Mouse (Mus musculus) spleen, adult 2 months (tissue): ENCODE measurements around the gene Preb. TPM values are rescaled to one million over a fixed set of nuclear protein-coding genes. Genes with fewer than 3 reads are reported as not detected.

Experiments used
- DNase-seq, 2 experiments: peaks; one replicate each; pipeline versions ENCODE4 v3.0.0 to v3.0.0-alpha.2; 2012 to 2021; ENCODE audit warnings: low spot score in 2 of 2, low read depth in 1 of 2
- H3K27ac ChIP-seq: fragments of 200-500 bp; 2 replicates; pipeline ENCODE4 v1.5.1; 2012; ENCODE audit warnings: low read length, inconsistent platforms; ENCODE audit not compliant: insufficient read depth
- H3K27me3 ChIP-seq: fragments of 200-500 bp; 2 replicates; pipeline ENCODE4 v1.6.1; 2012; ENCODE audit warnings: mild to moderate bottlenecking, moderate library complexity, low read length, inconsistent platforms; ENCODE audit not compliant: control insufficient read depth, insufficient read depth
- H3K36me3 ChIP-seq: fragments of 200-500 bp; 2 replicates; pipeline ENCODE4 v1.6.1; 2012; ENCODE audit warnings: mild to moderate bottlenecking, low read length, inconsistent platforms; ENCODE audit not compliant: control insufficient read depth, insufficient read depth
- H3K4me1 ChIP-seq: fragments of 200-500 bp; 2 replicates; pipeline ENCODE4 v1.6.1; 2011; ENCODE audit warnings: inconsistent platforms; ENCODE audit not compliant: control insufficient read depth, insufficient read depth, insufficient read length
- H3K4me3 ChIP-seq: fragments of 200-500 bp; 2 replicates; pipeline ENCODE4 v1.5.1; 2011; ENCODE audit warnings: mild to moderate bottlenecking, inconsistent platforms; ENCODE audit not compliant: insufficient read depth, insufficient read length; ENCODE audit errors: extremely low read depth
- CTCF ChIP-seq: fragments of 200-500 bp; IDR thresholded peaks from 2 replicates; pipeline ENCODE4 v1.5.1; 2011; ENCODE audit warnings: mild to moderate bottlenecking, inconsistent platforms; ENCODE audit not compliant: insufficient read depth, insufficient read length, insufficient replicate concordance; ENCODE audit errors: extremely low read depth
- POLR2A ChIP-seq: fragments of 200-500 bp; IDR thresholded peaks from 2 replicates; pipeline ENCODE4 v1.6.1; 2011; ENCODE audit warnings: low read depth, low read length, inconsistent platforms
- WGBS: fragments of 180-500 bp; shearing (Covaris S2); methylation state at CpG from one replicate; pipeline ENCODE4 v1.1.7; 2018; 5-methylcytosine and 5-hydroxymethylcytosine counted together
- polyA plus RNA-seq: library from polyadenylated mRNA; depleted of rRNA; stranded (reverse); fragments of >200 nt; gene quantifications from 2 replicates; pipeline ENCODE4 v1.2.3, GENCODE M21; 2012

The Preb gene
- polyA plus RNA-seq, 1 experiment: 227 TPM

GRCm38 (mm10) chr5:30948620-30949019, 11.5 kb downstream of the Preb start:
- Histone ChIP-seq H3K4me3 (no peak overlapping the region), H3K27me3 (peaks cover 6% of the 10 kb centered on the region), H3K27ac (no peak overlapping the region), H3K36me3 (peaks cover 5% of the 10 kb centered on the region), H3K4me1 (peaks cover 6% of the 10 kb centered on the region)
- TF ChIP-seq CTCF (no peak), POLR2A (no peak)
- WGBS: 50% methylated on average over 5 of the region's 5 CpGs
- no peak for DNase-seq

GRCm38 (mm10) chr5:30944956-30945781, 15.0 kb downstream of the Preb start, which contains the start of gene Cgref1:
Cgref1 (minus strand) TSS chr5:30945591.
- WGBS: 13% methylated on average over 44 of the region's 44 CpGs
- H3K4me3 ChIP-seq: no peak within 1 kb of the TSS
- no peak for TF ChIP-seq POLR2A
- no peak for TF ChIP-seq CTCF
- peaks cover 6% of the 10 kb centered on the region for H3K4me1 ChIP-seq
- no peak within 1 kb of the TSS for H3K27ac ChIP-seq
- no peaks in the 10 kb centered on the region for H3K36me3 ChIP-seq
- peaks cover 6% of the 10 kb centered on the region for H3K27me3 ChIP-seq
- no peak for DNase-seq

DNA sequence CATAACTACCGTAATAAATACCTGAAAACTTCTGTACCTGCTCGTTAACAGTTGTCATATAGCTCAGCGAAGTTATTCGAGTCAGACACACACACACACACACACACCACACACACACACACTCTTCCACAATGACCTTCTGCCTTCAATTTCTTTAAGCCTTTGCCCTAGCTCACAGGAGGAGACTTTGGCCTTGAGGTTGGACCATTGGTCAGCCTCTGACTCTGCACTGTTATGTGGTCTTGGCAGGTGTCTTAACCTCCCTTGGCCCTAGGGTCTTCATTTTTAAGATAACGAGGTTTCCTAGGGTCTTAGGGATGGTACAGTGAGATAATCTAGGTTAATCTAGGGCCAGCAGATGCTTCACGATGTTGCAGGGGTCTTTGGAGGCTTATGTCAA, 15.8 kb downstream of the Preb start:
- Histone ChIP-seq H3K27ac (no peak overlapping the region), H3K4me3 (no peak overlapping the region), H3K4me1 (peaks cover 3% of the 10 kb centered on the region; the same call in 1 of the 2 replicates), H3K27me3 (peaks cover 6% of the 10 kb centered on the region), H3K36me3 (no peaks in the 10 kb centered on the region)
- DNase-seq: no peak
- 91% methylated on average over 6 of the region's 6 CpGs for WGBS
- TF ChIP-seq POLR2A (no peak), CTCF (no peak)

- Histone ChIP-seq H3K4me1 (peaks cover 3% of the 10 kb centered on the region; the same call in 1 of the 2 replicates), H3K36me3 (no peaks in the 10 kb centered on the region), H3K27me3 (peaks cover 6% of the 10 kb centered on the region), H3K4me3 (no peak overlapping the region), H3K27ac (no peak overlapping the region)
- no peak for DNase-seq
- TF ChIP-seq POLR2A: no peak
- TF ChIP-seq CTCF: peak; percentile 18; the same call in 1 of the 2 replicates
- 91% methylated on average over 2 of the region's 2 CpGs for WGBS
Observed at GRCm38 (mm10) chr5:30943004-30943403, 17.2 kb downstream of the Preb start.

DNA sequence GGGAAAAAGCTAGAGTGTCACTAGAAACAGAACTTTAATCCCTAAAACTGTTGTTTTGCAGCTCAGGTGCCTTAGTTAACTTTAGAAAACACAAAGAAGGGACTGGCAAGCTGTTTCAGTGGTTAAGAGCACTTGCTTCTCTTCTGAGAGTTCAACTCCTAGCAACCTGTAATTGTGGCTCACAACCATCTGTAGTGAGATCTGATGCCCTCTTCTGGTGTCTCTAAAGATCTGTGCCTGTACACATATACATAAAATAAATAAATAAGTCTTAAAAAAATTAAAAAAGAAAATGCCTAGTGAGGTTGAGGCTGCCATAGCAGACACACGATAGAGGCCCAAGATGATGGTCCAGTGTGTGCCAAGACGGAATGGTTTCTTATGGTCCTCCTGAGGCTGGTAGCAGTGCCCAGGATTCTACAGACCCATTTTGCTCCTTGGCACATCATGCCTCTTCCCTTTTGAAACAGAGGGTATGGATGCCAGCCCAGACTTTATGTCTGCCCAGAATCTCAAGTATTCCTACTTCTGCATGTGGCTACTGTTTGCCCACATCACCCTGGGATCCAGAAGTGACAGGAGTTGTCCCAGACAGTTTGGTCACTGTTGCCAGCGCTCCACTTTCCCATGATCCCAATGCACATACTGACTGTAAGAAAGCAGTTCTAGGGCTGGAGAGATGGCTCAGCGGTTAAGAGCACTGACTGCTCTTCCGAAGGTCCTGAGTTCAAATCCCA, 25.3 kb downstream of the Preb start:
- TF ChIP-seq CTCF (no peak), POLR2A (no peak)
- DNase-seq: no peak
- WGBS: 91% methylated on average over 5 of the region's 5 CpGs
- H3K36me3 ChIP-seq: no peaks in the 10 kb centered on the region
- H3K27ac ChIP-seq: no peak overlapping the region
- H3K4me1 ChIP-seq: no peaks in the 10 kb centered on the region
- no peak overlapping the region for H3K4me3 ChIP-seq
- H3K27me3 ChIP-seq: no peaks in the 10 kb centered on the region

- TF ChIP-seq POLR2A (no peak), CTCF (no peak)
- Histone ChIP-seq H3K36me3 (no peaks in the 10 kb centered on the region), H3K27me3 (no peaks in the 10 kb centered on the region), H3K4me1 (no peaks in the 10 kb centered on the region), H3K4me3 (no peak overlapping the region), H3K27ac (no peak overlapping the region)
- DNase-seq: no peak
- 80% methylated on average over 5 of the region's 5 CpGs for WGBS
Observed at GRCm38 (mm10) chr5:30933705-30934104, 26.5 kb downstream of the Preb start.

- H3K27me3 ChIP-seq: no peaks in the 10 kb centered on the region
- H3K36me3 ChIP-seq: no peaks in the 10 kb centered on the region
Observed at GRCm38 (mm10) chr5:30931378-30931777, 28.8 kb downstream of the Preb start.

More at GRCm38 (mm10) chr5:30931378-30931777, 28.8 kb downstream of the Preb start:
- Histone ChIP-seq H3K27ac (no peak overlapping the region), H3K4me3 (no peak overlapping the region), H3K4me1 (no peaks in the 10 kb centered on the region)
- 64% methylated on average over 4 of the region's 4 CpGs for WGBS
- TF ChIP-seq CTCF: no peak
- TF ChIP-seq POLR2A: no peak
- DNase-seq: no peak
